Mouse (Mus musculus): ENCODE data around the gene Slco3a1. TPM values are rescaled to one million over a fixed set of nuclear protein-coding genes. Genes with fewer than 3 reads are reported as not detected.

Slco3a1 gene
- total RNA-seq (2015; ENCODE audit: low replicate concordance) (4.6 and 4.7 TPM in 2 replicates), total RNA-seq (2017; ENCODE audit: low replicate concordance) (0.39 and 3.0 TPM in 2 replicates)

GRCm38 (mm10) chr7:74554608-74555311 is at the start of gene Slco3a1:
Gene Slco3a1 (minus strand): TSS chr7:74554780.
- ATAC-seq (replicated peaks; ENCODE audit: low FRiP score, poor library complexity, severe bottlenecking): no peak

- ATAC-seq (replicated peaks; ENCODE audit: low FRiP score, poor library complexity, severe bottlenecking): no peak
Measured at GRCm38 (mm10) chr7:74600996-74601395, 46.4 kb upstream of the Slco3a1 start.

GRCm38 (mm10) chr7:74579411-74579810 is 24.8 kb upstream of the Slco3a1 start:
- ATAC-seq (replicated peaks; ENCODE audit: low FRiP score, poor library complexity, severe bottlenecking): no peak

GRCm38 (mm10) chr7:74575678-74576077 is 21.1 kb upstream of the Slco3a1 start:
- ATAC-seq (replicated peaks; ENCODE audit: low FRiP score, poor library complexity, severe bottlenecking): no peak

- no peak for ATAC-seq (replicated peaks; ENCODE audit: low FRiP score, poor library complexity, severe bottlenecking)
Measured at GRCm38 (mm10) chr7:74555416-74555815, 836 bp upstream of the Slco3a1 start.

GRCm38 (mm10) chr7:74554041-74554561 is 479 bp downstream of the Slco3a1 start:
- ATAC-seq (replicated peaks; ENCODE audit: low FRiP score, poor library complexity, severe bottlenecking): no peak

- ATAC-seq (replicated peaks; ENCODE audit: low FRiP score, poor library complexity, severe bottlenecking): no peak
Measured at GRCm38 (mm10) chr7:74553111-74553650, 1.4 kb downstream of the Slco3a1 start.

GRCm38 (mm10) chr7:74552546-74552945 is 2.0 kb downstream of the Slco3a1 start:
- no peak for ATAC-seq (replicated peaks; ENCODE audit: low FRiP score, poor library complexity, severe bottlenecking)

GRCm38 (mm10) chr7:74552000-74552358 is 2.6 kb downstream of the Slco3a1 start:
- ATAC-seq (replicated peaks; ENCODE audit: low FRiP score, poor library complexity, severe bottlenecking): no peak

GRCm38 (mm10) chr7:74551338-74551999 is 3.1 kb downstream of the Slco3a1 start:
- no peak for ATAC-seq (replicated peaks; ENCODE audit: low FRiP score, poor library complexity, severe bottlenecking)

GRCm38 (mm10) chr7:74549686-74550085 is 4.9 kb downstream of the Slco3a1 start:
- ATAC-seq (replicated peaks; ENCODE audit: low FRiP score, poor library complexity, severe bottlenecking): no peak

GRCm38 (mm10) chr7:74549013-74549582 is 5.5 kb downstream of the Slco3a1 start:
- no peak for ATAC-seq (replicated peaks; ENCODE audit: low FRiP score, poor library complexity, severe bottlenecking)

- ATAC-seq (replicated peaks; ENCODE audit: low FRiP score, poor library complexity, severe bottlenecking): no peak
Measured at GRCm38 (mm10) chr7:74546691-74547090, 7.9 kb downstream of the Slco3a1 start.

GRCm38 (mm10) chr7:74545498-74545990 is 9.0 kb downstream of the Slco3a1 start:
- ATAC-seq (replicated peaks; ENCODE audit: low FRiP score, poor library complexity, severe bottlenecking): no peak

GRCm38 (mm10) chr7:74544306-74544705 is 10.3 kb downstream of the Slco3a1 start:
- ATAC-seq (replicated peaks; ENCODE audit: low FRiP score, poor library complexity, severe bottlenecking): no peak

GRCm38 (mm10) chr7:74541958-74542357 is 12.6 kb downstream of the Slco3a1 start:
- no peak for ATAC-seq (replicated peaks; ENCODE audit: low FRiP score, poor library complexity, severe bottlenecking)

- no peak for ATAC-seq (replicated peaks; ENCODE audit: low FRiP score, poor library complexity, severe bottlenecking)
Measured at GRCm38 (mm10) chr7:74540933-74541725, 13.5 kb downstream of the Slco3a1 start.

- no peak for ATAC-seq (replicated peaks; ENCODE audit: low FRiP score, poor library complexity, severe bottlenecking)
Measured at GRCm38 (mm10) chr7:74536186-74536585, 18.4 kb downstream of the Slco3a1 start.

GRCm38 (mm10) chr7:74531468-74532097 is 23.0 kb downstream of the Slco3a1 start:
- ATAC-seq (replicated peaks; ENCODE audit: low FRiP score, poor library complexity, severe bottlenecking): no peak
